8 mouse cellular contexts compared by ENCODE assay signal in the genomic region with DNA sequence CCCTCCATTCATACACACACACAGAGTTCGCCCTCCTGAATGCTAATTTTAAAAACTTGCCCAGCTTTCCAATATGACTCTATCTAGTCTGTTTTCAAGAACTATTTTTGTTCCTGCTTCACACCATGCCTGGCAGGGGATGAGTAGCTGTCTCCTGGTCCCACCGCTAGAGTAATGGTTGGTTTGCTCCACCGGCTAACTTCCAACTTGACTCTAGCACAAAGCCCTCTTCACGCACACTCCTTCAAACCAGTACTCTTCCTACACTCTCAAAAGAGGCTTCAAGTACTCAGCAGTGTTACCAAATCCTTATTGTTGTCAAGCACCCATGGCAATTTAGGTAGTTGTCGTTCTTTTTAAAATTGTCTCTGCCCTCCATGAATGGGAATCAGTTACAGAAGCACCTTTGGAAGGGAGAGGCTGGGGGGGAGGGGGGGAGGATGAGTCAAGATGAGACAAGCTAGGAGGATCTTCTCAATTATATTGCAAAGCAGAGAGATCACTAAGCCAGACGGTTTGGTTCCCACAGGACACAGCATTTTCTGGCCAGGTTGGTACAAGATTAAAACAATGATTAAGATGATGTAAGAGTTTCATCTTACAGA. TPM values are rescaled to one million over a fixed set of nuclear protein-coding genes. Genes with fewer than 3 reads are reported as not detected.
A peak's percentile ranks its signal among the peaks of the same experiment; 100 is the strongest.
DNase-seq lines count a peak whose midpoint lies in the region; ATAC-seq lines count a peak whose summit lies in the region.

No protein-coding gene starts in this region.

- H3K27ac ChIP-seq in heart, embryonic 15.5 days, result no peak overlapping the region
- H3K27ac ChIP-seq in hindbrain, embryonic 10.5 days, result peak overlapping the region; percentile 95

- 67% methylated on average over 6 of the region's 6 CpGs for WGBS in heart, embryonic 15.5 days
- WGBS in hindbrain, embryonic 10.5 days, result 47% methylated on average over 6 of the region's 6 CpGs

- H3K4me2 ChIP-seq in heart, embryonic 15.5 days, result peak overlapping the region; percentile 86

- no peak overlapping the region for H3K9ac ChIP-seq in heart, embryonic 15.5 days

- no peaks in the 10 kb centered on the region for H3K36me3 ChIP-seq in heart, embryonic 15.5 days
- peaks cover 14% of the 10 kb centered on the region for H3K36me3 ChIP-seq in hindbrain, embryonic 10.5 days

- peak overlapping the region; percentile 65 for H3K4me3 ChIP-seq in heart, embryonic 15.5 days
- peak overlapping the region; percentile 88 for H3K4me3 ChIP-seq in hindbrain, embryonic 10.5 days

- ATAC-seq in heart, embryonic 15.5 days (replicated peaks; ENCODE audit: insufficient number of reproducible peaks, insufficient read depth, low FRiP score, low read depth), result no peak
- no peak for ATAC-seq in granulocyte monocyte progenitor cell, adult 5-6 weeks (replicated peaks; ENCODE audit: poor library complexity, severe bottlenecking)
- no peak for ATAC-seq in erythroid progenitor cell, adult 5-6 weeks (replicated peaks; ENCODE audit: low FRiP score, poor library complexity, severe bottlenecking)
- no peak for ATAC-seq in inflammation-experienced regulatory T-cells, adult 6 months

- no peaks in the 10 kb centered on the region for H3K9me3 ChIP-seq in heart, embryonic 15.5 days (replicated peaks)
- no peaks in the 10 kb centered on the region for H3K9me3 ChIP-seq in hindbrain, embryonic 10.5 days

- H3K4me1 ChIP-seq in heart, embryonic 15.5 days (replicated peaks), result peaks cover 29% of the 10 kb centered on the region
- peaks cover 55% of the 10 kb centered on the region for H3K4me1 ChIP-seq in hindbrain, embryonic 10.5 days (replicated peaks)

- no peaks in the 10 kb centered on the region for H3K27me3 ChIP-seq in heart, embryonic 15.5 days
- H3K27me3 ChIP-seq in hindbrain, embryonic 10.5 days (ENCODE audit: insufficient read depth, poor library complexity, severe bottlenecking), result peaks cover 24% of the 10 kb centered on the region

- no peak for DNase-seq in heart, adult 11 months
- peak; percentile 18 for DNase-seq in ZHBTc4 (ENCODE audit: low read depth, low spot score)
- DNase-seq in hindbrain, embryonic 10.5 days (ENCODE audit: low spot score), result no peak
- DNase-seq in lung, postnatal 25 days (ENCODE audit: low spot score), result peak; percentile 32

RNA-seq across cellular contexts. Expression of a gene that starts 2.6 kb away (rescaled TPM):
- polyA plus RNA-seq in heart, embryonic 15.5 days (2015; fragmentation: Nextera tagmentation; extraction: Ambion mirVana), result 2.5 and 4.8 TPM in 2 replicates
- 7.3 and 8.4 TPM in 2 replicates for polyA plus RNA-seq in hindbrain, embryonic 10.5 days (2016; fragmentation: Nextera tagmentation; extraction: Ambion mirVana)
- not detected in 2 replicates for total RNA-seq in granulocyte monocyte progenitor cell, adult 5-6 weeks (2014; fragmentation: Nextera tagmentation)
- total RNA-seq in granulocyte monocyte progenitor cell, adult 5-6 weeks (2017), result 1.0 TPM in 1 of 2 replicates, not detected in the other
- total RNA-seq in erythroid progenitor cell, adult 5-6 weeks (2015; ENCODE audit: low replicate concordance), result 97.7 and 102 TPM in 2 replicates
- total RNA-seq in erythroid progenitor cell, adult 5-6 weeks (2017; ENCODE audit: low replicate concordance), result 107 and 114 TPM in 2 replicates
- polyA plus RNA-seq in inflammation-experienced regulatory T-cells, adult 6 months (2017; shearing (Covaris generic)), result under 1 TPM; 0.25 to 0.51 (median 0.35) TPM

Comparison
In these comparisons a context has a peak if more than half of its experiments do, and no peak if none do; other contexts are left out.
1. DNase-seq: peak in ZHBTc4 (single experiment) and lung, postnatal 25 days (single experiment); none in heart, adult 11 months (single experiment) and hindbrain, embryonic 10.5 days (single experiment).